Mouse (Mus musculus): ENCODE data around the gene Abca15. TPM values are rescaled to one million over a fixed set of nuclear protein-coding genes. Genes with fewer than 3 reads are reported as not detected.
"Not testable (repeated sequence)": the region's sequence is repeated elsewhere in the genome, so short reads cannot be mapped to it uniquely, and the experiment has no call there.

Gene Abca15
- polyA plus RNA-seq (2016; fragmentation: Nextera tagmentation; extraction: Ambion mirVana): not detected in 2 replicates

- Histone ChIP-seq H3K9me3 (replicated peaks) (no peaks in the 10 kb centered on the region), H3K27ac (replicated peaks) (no peak within 1 kb of the TSS), H3K36me3 (no peaks in the 10 kb centered on the region), H3K4me3 (peak within 1 kb of the TSS; percentile 49), H3K27me3 (ENCODE audit: low read depth, poor library complexity, severe bottlenecking) (peaks cover 8% of the 10 kb centered on the region; the same call in 1 of the 2 replicates), H3K4me1 (0 out of 2 replicates have a peak, but pooled peaks cover 9% of the 10 kb centered on the region)
- no peak for DNase-seq (ENCODE audit: low spot score)
- 89% methylated on average over 22 of the region's 22 CpGs for WGBS
Observed at GRCm38 (mm10) chr7:120328087-120328793, at the start of gene Abca15. Abca15 (plus strand) TSS chr7:120328670.

- Histone ChIP-seq H3K9me3 (replicated peaks) (no peaks in the 10 kb centered on the region), H3K36me3 (no peaks in the 10 kb centered on the region), H3K27me3 (ENCODE audit: low read depth, poor library complexity, severe bottlenecking) (no peaks in the 10 kb centered on the region), H3K27ac (replicated peaks) (no peak overlapping the region), H3K4me3 (no peak overlapping the region), H3K4me1 (no peaks in the 10 kb centered on the region)
- 80% methylated on average over 3 of the region's 3 CpGs for WGBS
- DNase-seq (ENCODE audit: low spot score): no peak
Observed at GRCm38 (mm10) chr7:120285286-120285685, 43.2 kb upstream of the Abca15 start.

GRCm38 (mm10) chr7:120316086-120316485 is 12.4 kb upstream of the Abca15 start:
- Histone ChIP-seq H3K27ac (replicated peaks) (no peak overlapping the region), H3K4me1 (no peaks in the 10 kb centered on the region)
- DNase-seq (ENCODE audit: low spot score): no peak

GRCm38 (mm10) chr7:120322963-120323362 is 5.5 kb upstream of the Abca15 start:
- Histone ChIP-seq H3K27ac (replicated peaks) (no peak overlapping the region), H3K4me1 (0 out of 2 replicates have a peak, but pooled peaks cover 8% of the 10 kb centered on the region), H3K36me3 (no peaks in the 10 kb centered on the region), H3K9me3 (replicated peaks) (no peaks in the 10 kb centered on the region), H3K4me3 (no peak overlapping the region), H3K27me3 (ENCODE audit: low read depth, poor library complexity, severe bottlenecking) (peaks cover 2% of the 10 kb centered on the region; the same call in 1 of the 2 replicates)
- DNase-seq (ENCODE audit: low spot score): no peak
- WGBS: 53% methylated on average over 4 of the region's 4 CpGs

More at GRCm38 (mm10) chr7:120316086-120316485, 12.4 kb upstream of the Abca15 start:
- Histone ChIP-seq H3K4me3 (no peak overlapping the region), H3K9me3 (replicated peaks) (no peaks in the 10 kb centered on the region), H3K36me3 (no peaks in the 10 kb centered on the region), H3K27me3 (ENCODE audit: low read depth, poor library complexity, severe bottlenecking) (no peaks in the 10 kb centered on the region)
- WGBS: 82% methylated on average over 1 of the region's 1 CpGs

- H3K27me3 ChIP-seq (ENCODE audit: low read depth, poor library complexity, severe bottlenecking); H3K4me3 ChIP-seq; H3K9me3 ChIP-seq (replicated peaks); H3K27ac ChIP-seq (replicated peaks); H3K36me3 ChIP-seq; H3K4me1 ChIP-seq; DNase-seq (ENCODE audit: low spot score): not testable (repeated sequence)
- WGBS: 77% methylated on average over 2 of the region's 2 CpGs
Observed at GRCm38 (mm10) chr7:120325911-120326310, 2.6 kb upstream of the Abca15 start.

- peak; percentile 25 for DNase-seq (ENCODE audit: low spot score)
- H3K27me3 ChIP-seq (ENCODE audit: low read depth, poor library complexity, severe bottlenecking): peaks cover 8% of the 10 kb centered on the region; the same call in 1 of the 2 replicates
- H3K27ac ChIP-seq (replicated peaks): no peak overlapping the region
- H3K4me1 ChIP-seq: 0 out of 2 replicates have a peak, but pooled peaks cover 9% of the 10 kb centered on the region
- H3K36me3 ChIP-seq: no peaks in the 10 kb centered on the region
- peak overlapping the region; percentile 49 for H3K4me3 ChIP-seq
- no peaks in the 10 kb centered on the region for H3K9me3 ChIP-seq (replicated peaks)
- 17% methylated on average over 22 of the region's 22 CpGs for WGBS
Observed at GRCm38 (mm10) chr7:120327220-120328073, 1.0 kb upstream of the Abca15 start.

- H3K4me1 ChIP-seq: no peaks in the 10 kb centered on the region
Observed at GRCm38 (mm10) chr7:120361159-120361558, 32.7 kb downstream of the Abca15 start.

GRCm38 (mm10) chr7:120409447-120409846 is 81.0 kb downstream of the Abca15 start, which contains the start of gene Abca16:
Abca16 (plus strand) TSS chr7:120409647.
- Histone ChIP-seq H3K4me3 (no peak within 1 kb of the TSS), H3K36me3 (no peaks in the 10 kb centered on the region), H3K9me3 (replicated peaks) (no peaks in the 10 kb centered on the region), H3K27me3 (ENCODE audit: low read depth, poor library complexity, severe bottlenecking) (no peaks in the 10 kb centered on the region), H3K27ac (replicated peaks) (no peak within 1 kb of the TSS), H3K4me1 (no peaks in the 10 kb centered on the region)
- WGBS: 81% methylated on average over 10 of the region's 10 CpGs
- DNase-seq (ENCODE audit: low spot score): no peak

More at GRCm38 (mm10) chr7:120361159-120361558, 32.7 kb downstream of the Abca15 start:
- no peaks in the 10 kb centered on the region for H3K27me3 ChIP-seq (ENCODE audit: low read depth, poor library complexity, severe bottlenecking)
- no peak overlapping the region for H3K4me3 ChIP-seq
- no peaks in the 10 kb centered on the region for H3K36me3 ChIP-seq
- H3K27ac ChIP-seq (replicated peaks): no peak overlapping the region
- 40% methylated on average over 13 of the region's 13 CpGs for WGBS
- no peaks in the 10 kb centered on the region for H3K9me3 ChIP-seq (replicated peaks)
- peak; percentile 30 for DNase-seq (ENCODE audit: low spot score)

GRCm38 (mm10) chr7:120412391-120412790 is 83.9 kb downstream of the Abca15 start:
- Histone ChIP-seq H3K27ac (replicated peaks) (no peak overlapping the region), H3K27me3 (ENCODE audit: low read depth, poor library complexity, severe bottlenecking) (no peaks in the 10 kb centered on the region), H3K36me3 (no peaks in the 10 kb centered on the region), H3K9me3 (replicated peaks) (no peaks in the 10 kb centered on the region), H3K4me3 (no peak overlapping the region), H3K4me1 (no peaks in the 10 kb centered on the region)
- WGBS: 87% methylated on average over 1 of the region's 1 CpGs
- no peak for DNase-seq (ENCODE audit: low spot score)

GRCm38 (mm10) chr7:120426625-120427024 is 98.2 kb downstream of the Abca15 start:
- Histone ChIP-seq H3K27ac (replicated peaks) (no peak overlapping the region), H3K27me3 (ENCODE audit: low read depth, poor library complexity, severe bottlenecking) (no peaks in the 10 kb centered on the region), H3K9me3 (replicated peaks) (no peaks in the 10 kb centered on the region), H3K36me3 (no peaks in the 10 kb centered on the region), H3K4me3 (no peak overlapping the region), H3K4me1 (no peaks in the 10 kb centered on the region)
- DNase-seq (ENCODE audit: low spot score): no peak
- 34% methylated on average over 3 of the region's 3 CpGs for WGBS

- Histone ChIP-seq H3K36me3 (no peaks in the 10 kb centered on the region), H3K4me3 (no peak overlapping the region), H3K4me1 (no peaks in the 10 kb centered on the region), H3K27ac (replicated peaks) (no peak overlapping the region), H3K27me3 (ENCODE audit: low read depth, poor library complexity, severe bottlenecking) (no peaks in the 10 kb centered on the region), H3K9me3 (replicated peaks) (no peaks in the 10 kb centered on the region)
- DNase-seq (ENCODE audit: low spot score): no peak
Observed at GRCm38 (mm10) chr7:120431464-120431863, 103.0 kb downstream of the Abca15 start.
